29 mouse cellular contexts compared by ENCODE assay signal in the genomic region with DNA sequence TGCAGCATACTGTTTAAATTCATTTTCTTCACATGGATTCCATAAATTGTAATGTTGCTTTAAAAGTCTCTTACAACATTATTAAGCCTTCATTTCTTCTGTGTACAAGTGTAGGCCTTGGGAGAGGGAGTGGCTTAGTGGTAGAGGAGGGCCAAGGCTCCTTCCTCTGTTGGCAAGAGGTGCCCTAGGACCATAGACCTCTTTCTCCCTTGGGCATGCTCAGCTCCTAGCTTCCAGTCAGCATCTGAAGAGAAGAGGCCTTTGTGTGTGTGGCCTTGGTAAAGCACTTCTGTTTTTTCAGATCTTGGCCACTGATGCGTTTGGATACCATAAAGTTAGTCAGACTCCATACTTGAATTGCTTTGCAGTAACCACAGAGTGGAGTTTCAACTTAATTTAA.
DNase-seq lines count a peak whose midpoint lies in the region; ATAC-seq and TF ChIP-seq lines count a peak whose summit lies in the region.
"Had no signal": no experiment of that assay in that cellular context is flagged by ENCODE, and none has a peak within 500 bp of the region (broad histone marks: within the 10 kb centered on the region; RNA-seq: fewer than 3 reads in every experiment).

No protein-coding gene starts in this region.

- H3K4me2 ChIP-seq in liver, embryonic 12.5 days: peak overlapping the region; percentile 25; the same call in 1 of the 2 replicates
- no peak overlapping the region for H3K4me2 ChIP-seq in liver, postnatal 0 days (ENCODE audit: low read depth, low read length)
- H3K4me2 ChIP-seq: embryonic facial prominence, embryonic 12.5 days; heart, embryonic 13.5 days; kidney, embryonic 15.5 days; midbrain, embryonic 13.5 days had no signal

- no peak for TF ChIP-seq RAD21 in MEL (IDR thresholded peaks at IDR 0.05; ENCODE audit: low read depth, low read length)

- no peak overlapping the region for H3K4me3 ChIP-seq in liver, embryonic 12.5 days
- H3K4me3 ChIP-seq in liver, postnatal 0 days (ENCODE audit: low read depth, low read length): no peak overlapping the region
- no peak overlapping the region for H3K4me3 ChIP-seq in MEL (ENCODE audit: control insufficient read depth in 1 of 2, insufficient read depth in 1 of 2, low read depth in 2 of 2, low read length in 2 of 2)
- H3K4me3 ChIP-seq in megakaryocyte, embryonic 14.5 days (replicated peaks): peak overlapping the region; percentile 31
- H3K4me3 ChIP-seq: embryonic facial prominence, embryonic 12.5 days; erythroblast, embryonic 14.5 days; gastrocnemius, adult 2 months; heart, embryonic 13.5 days; kidney, embryonic 15.5 days; midbrain, embryonic 13.5 days had no signal

- peaks cover 17% of the 10 kb centered on the region for H3K36me3 ChIP-seq in liver, embryonic 12.5 days
- peaks cover 7% of the 10 kb centered on the region; the same call in 1 of the 2 replicates for H3K36me3 ChIP-seq in liver, postnatal 0 days (replicated peaks; ENCODE audit: insufficient read depth, low read length)
- H3K36me3 ChIP-seq in MEL (ENCODE audit: control insufficient read depth in 1 of 2, insufficient read depth in 2 of 2, low read length in 2 of 2): peaks cover 2 to 18% of the 10 kb centered on the region in 2 experiments; a peak in 3 of 4 replicates
- H3K36me3 ChIP-seq in megakaryocyte, embryonic 14.5 days (replicated peaks; ENCODE audit: low read length): peaks cover 31% of the 10 kb centered on the region
- H3K36me3 ChIP-seq: embryonic facial prominence, embryonic 12.5 days; midbrain, embryonic 13.5 days had no signal

- no peak for TF ChIP-seq CTCF in liver, postnatal 0 days (IDR thresholded peaks at IDR 0.05; ENCODE audit: low read depth)
- TF ChIP-seq CTCF in MEL (IDR thresholded peaks at IDR 0.05 in 2 of 3, conservative IDR thresholded peaks at IDR 0.05 in 1 of 3; ENCODE audit: control insufficient read depth in 1 of 3, insufficient read depth in 1 of 3, low read depth in 2 of 3, low read length in 3 of 3, poor library complexity in 1 of 3, severe bottlenecking in 1 of 3): no peak

- 63% methylated on average over 1 of the region's 1 CpGs for WGBS in liver, embryonic 12.5 days (ENCODE audit: insufficient replicate concordance)
- 60% methylated on average over 1 of the region's 1 CpGs for WGBS in liver, postnatal 0 days (ENCODE audit: insufficient replicate concordance)

- DNase-seq in adrenal gland, postnatal 10 days: peak; percentile 20
- DNase-seq in adrenal gland, postnatal 36 days: no peak
- no peak for DNase-seq in liver, postnatal 0 days
- peak; percentile 48 for DNase-seq in MEL (ENCODE audit: low read depth, low spot score)
- DNase-seq in layer of hippocampus, postnatal 25 days (ENCODE audit: extremely low spot score in 1 of 2, low spot score in 1 of 2): no peak
- DNase-seq: adrenal gland, postnatal 25 days; cerebellum, adult 2 months; cerebellum, postnatal 14 days; gastrocnemius, adult 2 months; gastrocnemius, postnatal 36 days; heart, postnatal 10 days; kidney, adult 18-20 months; kidney, postnatal 25 days; layer of hippocampus, postnatal 36 days; lung, postnatal 36 days; right cerebral cortex, postnatal 25 days; thymus, adult 2 months; thymus, postnatal 36 days had no signal

- H3K79me2 ChIP-seq in MEL (ENCODE audit: control insufficient read depth, insufficient read depth, low read length, poor library complexity): peaks cover 2% of the 10 kb centered on the region; the same call in 1 of the 2 replicates

- TF ChIP-seq EP300 in liver, postnatal 0 days (IDR thresholded peaks at IDR 0.05; ENCODE audit: low read depth): no peak
- TF ChIP-seq EP300 in MEL (IDR thresholded peaks at IDR 0.05; ENCODE audit: low read depth in 1 of 2, low read length in 2 of 2): no peak

- no peaks in the 10 kb centered on the region for H3K27me3 ChIP-seq in liver, embryonic 12.5 days (replicated peaks)
- H3K27me3 ChIP-seq in liver, postnatal 0 days (ENCODE audit: insufficient read depth, low read length): no peaks in the 10 kb centered on the region
- no peaks in the 10 kb centered on the region for H3K27me3 ChIP-seq in MEL (ENCODE audit: control insufficient read depth in 1 of 2, insufficient read depth in 2 of 2, low read length in 2 of 2)
- H3K27me3 ChIP-seq in megakaryocyte, embryonic 14.5 days (replicated peaks): no peaks in the 10 kb centered on the region
- H3K27me3 ChIP-seq: embryonic facial prominence, embryonic 12.5 days; heart, embryonic 13.5 days; kidney, embryonic 15.5 days; midbrain, embryonic 13.5 days had no signal

- no peak for TF ChIP-seq POLR2A in MEL (IDR thresholded peaks at IDR 0.05; ENCODE audit: control insufficient read depth in 1 of 2, insufficient read depth in 1 of 2, low read depth in 1 of 2, low read length in 2 of 2, poor library complexity in 1 of 2)

- ATAC-seq in liver, embryonic 12.5 days: no peak
- ATAC-seq in liver, postnatal 0 days: no peak
- ATAC-seq in monocyte, adult 5-6 weeks (replicated peaks; ENCODE audit: insufficient number of reproducible peaks, low FRiP score, low TSS enrichment, poor library complexity, severe bottlenecking): no peak
- ATAC-seq: forebrain, embryonic 16.5 days; hindbrain, embryonic 16.5 days; midbrain, embryonic 13.5 days had no signal

- H3K4me1 ChIP-seq in liver, embryonic 12.5 days: peaks cover 63% of the 10 kb centered on the region
- H3K4me1 ChIP-seq in liver, postnatal 0 days (ENCODE audit: insufficient read depth): peaks cover 18% of the 10 kb centered on the region
- H3K4me1 ChIP-seq in MEL (ENCODE audit: control insufficient read depth in 1 of 2, insufficient read depth in 2 of 2, low read length in 2 of 2): peaks cover 12 to 16% of the 10 kb centered on the region in 2 experiments
- peaks cover 68% of the 10 kb centered on the region for H3K4me1 ChIP-seq in megakaryocyte, embryonic 14.5 days

- peak overlapping the region; percentile 60 for H3K27ac ChIP-seq in liver, embryonic 12.5 days
- no peak overlapping the region for H3K27ac ChIP-seq in liver, postnatal 0 days (ENCODE audit: low read depth)
- no peak overlapping the region for H3K27ac ChIP-seq in MEL (ENCODE audit: control insufficient read depth, low read depth, low read length)
- H3K27ac ChIP-seq: embryonic facial prominence, embryonic 12.5 days; gastrocnemius, adult 2 months; heart, embryonic 13.5 days; kidney, embryonic 15.5 days; liver, embryonic 14.5 days; midbrain, embryonic 13.5 days had no signal

- H3K9ac ChIP-seq in liver, embryonic 12.5 days: no peak overlapping the region
- H3K9ac ChIP-seq in liver, postnatal 0 days (replicated peaks): no peak overlapping the region
- H3K9ac ChIP-seq in MEL (ENCODE audit: control insufficient read depth, low read depth, low read length, poor library complexity, severe bottlenecking): no peak overlapping the region
- H3K9ac ChIP-seq: embryonic facial prominence, embryonic 12.5 days; heart, embryonic 13.5 days; kidney, embryonic 15.5 days; liver, embryonic 14.5 days; midbrain, embryonic 13.5 days had no signal

- no peaks in the 10 kb centered on the region for H3K9me3 ChIP-seq in liver, embryonic 12.5 days (replicated peaks)
- no peaks in the 10 kb centered on the region for H3K9me3 ChIP-seq in liver, postnatal 0 days (ENCODE audit: low read length)
- no peaks in the 10 kb centered on the region for H3K9me3 ChIP-seq in MEL (replicated peaks; ENCODE audit: insufficient read depth, low read length)
- H3K9me3 ChIP-seq in megakaryocyte, embryonic 14.5 days: no peaks in the 10 kb centered on the region
- H3K9me3 ChIP-seq: embryonic facial prominence, embryonic 12.5 days; heart, embryonic 13.5 days; kidney, embryonic 15.5 days; midbrain, embryonic 13.5 days had no signal

TF ChIP-seq in MEL, 35 proteins besides CTCF, POLR2A, EP300 and RAD21:
- no peak for TF ChIP-seq E2F4 (IDR thresholded peaks at IDR 0.05; ENCODE audit: borderline replicate concordance, low read depth, low read length)
- TF ChIP-seq SIN3A (IDR thresholded peaks at IDR 0.05; ENCODE audit: low read length): no peak
- peak; percentile 59; the same call in 1 of the 2 replicates for TF ChIP-seq NRF1 (IDR thresholded peaks at IDR 0.05; ENCODE audit: insufficient read depth, low read depth, low read length, poor library complexity, severe bottlenecking)
- no peak for TF ChIP-seq GATA1 (IDR thresholded peaks at IDR 0.05; ENCODE audit: low read depth, low read length)
- TF ChIP-seq ELF1 (IDR thresholded peaks at IDR 0.05; ENCODE audit: low read depth, low read length): no peak

Comparison
In these comparisons a context has a peak if more than half of its experiments do, and no peak if none do; other contexts are left out.
1. DNase-seq: peak in adrenal gland, postnatal 10 days (single experiment) and MEL (single experiment); none in adrenal gland, postnatal 36 days (0 of 2), liver, postnatal 0 days (single experiment) and layer of hippocampus, postnatal 25 days (0 of 2).